Comparison of ENCODE assay signal across 17 mouse cellular contexts in genomic region chr12:16568090-16568489, GRCm38 (mm10). TPM values are rescaled to one million over a fixed set of nuclear protein-coding genes. Genes with fewer than 3 reads are reported as not detected.
A peak's percentile ranks its signal among the peaks of the same experiment; 100 is the strongest.
DNase-seq lines count a peak whose midpoint lies in the region; ATAC-seq and TF ChIP-seq lines count a peak whose summit lies in the region.
"Had no signal": no experiment of that assay in that cellular context is flagged by ENCODE, and none has a peak within 500 bp of the region (broad histone marks: within the 10 kb centered on the region; RNA-seq: fewer than 3 reads in every experiment).

No protein-coding gene starts in this region.

- no peak for DNase-seq in forebrain, embryonic 14.5 days (ENCODE audit: low spot score)
- DNase-seq in forebrain, embryonic 10.5 days (ENCODE audit: extremely low spot score, low spot score), result no peak
- no peak for DNase-seq in lung, adult 2 months
- no peak for DNase-seq in lung, postnatal 10 days
- DNase-seq in ES-CJ7 (ENCODE audit: low read depth, low spot score), result peak; percentile 47
- DNase-seq in ZHBTc4 (ENCODE audit: low read depth, low spot score), result peak; percentile 66
- DNase-seq in embryonic facial prominence, embryonic 10.5 days (ENCODE audit: low spot score), result no peak
- no peak for DNase-seq in right cerebral cortex, postnatal 10 days (ENCODE audit: low spot score in 2 of 2)
- DNase-seq: gastrocnemius, postnatal 25 days had no signal

- WGBS in forebrain, embryonic 14.5 days, result 87% methylated on average over 6 of the region's 6 CpGs
- WGBS in forebrain, embryonic 10.5 days, result 89% methylated on average over 6 of the region's 6 CpGs
- WGBS in lung, adult 2 months, result 89% methylated on average over 6 of the region's 6 CpGs
- 85% methylated on average over 6 of the region's 6 CpGs for WGBS in embryonic facial prominence, embryonic 10.5 days

- H3K9ac ChIP-seq in forebrain, embryonic 14.5 days (ENCODE audit: low read length), result no peak overlapping the region
- H3K9ac ChIP-seq: embryonic facial prominence, embryonic 15.5 days; hindbrain, embryonic 13.5 days; limb, embryonic 15.5 days; liver, embryonic 13.5 days; midbrain, embryonic 12.5 days had no signal

- H3K9me3 ChIP-seq in forebrain, embryonic 14.5 days (replicated peaks; ENCODE audit: control insufficient read depth, low read length), result no peaks in the 10 kb centered on the region
- no peaks in the 10 kb centered on the region for H3K9me3 ChIP-seq in forebrain, embryonic 10.5 days
- no peaks in the 10 kb centered on the region for H3K9me3 ChIP-seq in embryonic facial prominence, embryonic 10.5 days
- H3K9me3 ChIP-seq: embryonic facial prominence, embryonic 15.5 days; hindbrain, embryonic 13.5 days; limb, embryonic 10.5 days; limb, embryonic 15.5 days; liver, embryonic 13.5 days; midbrain, embryonic 12.5 days had no signal

- H3K27me3 ChIP-seq in forebrain, embryonic 14.5 days (replicated peaks; ENCODE audit: control insufficient read depth, insufficient read depth, low read length), result no peaks in the 10 kb centered on the region
- no peaks in the 10 kb centered on the region for H3K27me3 ChIP-seq in forebrain, embryonic 10.5 days (ENCODE audit: poor library complexity, severe bottlenecking)
- no peaks in the 10 kb centered on the region for H3K27me3 ChIP-seq in embryonic facial prominence, embryonic 10.5 days (replicated peaks; ENCODE audit: low read depth, poor library complexity, severe bottlenecking)
- H3K27me3 ChIP-seq: embryonic facial prominence, embryonic 15.5 days; hindbrain, embryonic 13.5 days; limb, embryonic 15.5 days; liver, embryonic 13.5 days; midbrain, embryonic 12.5 days had no signal

- no peak overlapping the region for H3K4me2 ChIP-seq in forebrain, embryonic 14.5 days (ENCODE audit: low read length)
- H3K4me2 ChIP-seq: embryonic facial prominence, embryonic 15.5 days; heart, embryonic 11.5 days; hindbrain, embryonic 13.5 days; limb, embryonic 15.5 days; liver, embryonic 13.5 days; midbrain, embryonic 12.5 days had no signal

- no peaks in the 10 kb centered on the region for H3K4me1 ChIP-seq in forebrain, embryonic 14.5 days (ENCODE audit: control insufficient read depth, insufficient read depth, low read length)
- H3K4me1 ChIP-seq in forebrain, embryonic 10.5 days, result no peaks in the 10 kb centered on the region
- H3K4me1 ChIP-seq in lung, adult 2 months (ENCODE audit: control insufficient read depth, insufficient read depth, low read length), result 0 out of 2 replicates have a peak, but pooled peaks cover 7% of the 10 kb centered on the region
- no peaks in the 10 kb centered on the region for H3K4me1 ChIP-seq in embryonic facial prominence, embryonic 10.5 days
- H3K4me1 ChIP-seq: embryonic facial prominence, embryonic 15.5 days; limb, embryonic 10.5 days; liver, embryonic 13.5 days; midbrain, embryonic 12.5 days had no signal

- TF ChIP-seq POLR2A in lung, adult 2 months (IDR thresholded peaks at IDR 0.05; ENCODE audit: borderline replicate concordance, extremely low read depth, low read depth, low read length), result no peak

- ATAC-seq in forebrain, embryonic 14.5 days, result peak; percentile 22; the same call in 1 of the 2 replicates

- H3K27ac ChIP-seq in forebrain, embryonic 14.5 days (ENCODE audit: low read depth, low read length), result no peak overlapping the region
- H3K27ac ChIP-seq in forebrain, embryonic 10.5 days, result no peak overlapping the region
- no peak overlapping the region for H3K27ac ChIP-seq in embryonic facial prominence, embryonic 10.5 days (replicated peaks)
- H3K27ac ChIP-seq: embryonic facial prominence, embryonic 15.5 days; limb, embryonic 10.5 days; limb, embryonic 15.5 days; liver, embryonic 13.5 days; stomach, postnatal 0 days had no signal

- H3K4me3 ChIP-seq in forebrain, embryonic 14.5 days (ENCODE audit: low read depth, low read length), result no peak overlapping the region
- H3K4me3 ChIP-seq in forebrain, embryonic 10.5 days, result no peak overlapping the region
- no peak overlapping the region for H3K4me3 ChIP-seq in lung, adult 2 months (replicated peaks; ENCODE audit: extremely low read depth, low read depth, low read length)
- no peak overlapping the region for H3K4me3 ChIP-seq in embryonic facial prominence, embryonic 10.5 days
- H3K4me3 ChIP-seq: embryonic facial prominence, embryonic 15.5 days; hindbrain, embryonic 13.5 days; limb, embryonic 10.5 days; limb, embryonic 15.5 days; liver, embryonic 13.5 days; midbrain, embryonic 12.5 days had no signal

- peaks cover 48% of the 10 kb centered on the region for H3K36me3 ChIP-seq in forebrain, embryonic 14.5 days (ENCODE audit: control insufficient read depth, insufficient read depth, low read length)
- peaks cover 36% of the 10 kb centered on the region for H3K36me3 ChIP-seq in forebrain, embryonic 10.5 days (replicated peaks)
- H3K36me3 ChIP-seq in embryonic facial prominence, embryonic 10.5 days (replicated peaks), result peaks cover 63% of the 10 kb centered on the region

- peak; percentile 12; the same call in 1 of the 2 replicates for TF ChIP-seq CTCF in lung, adult 2 months (IDR thresholded peaks at IDR 0.05; ENCODE audit: insufficient read depth, low read length)

RNA-seq across cellular contexts. Expression of gene Lpin1, which starts 42.7 kb away (rescaled TPM):
- 11.6 and 15.1 TPM in 2 replicates for polyA plus RNA-seq in forebrain, embryonic 14.5 days (2014; fragmentation: Nextera tagmentation; extraction: Ambion mirVana)
- polyA plus RNA-seq in forebrain, embryonic 10.5 days (2016; fragmentation: Nextera tagmentation; extraction: Ambion mirVana), result 3.5 and 4.4 TPM in 2 replicates
- 23.7 and 29.1 TPM in 2 replicates for polyA plus RNA-seq in lung, adult 2 months (2012; rRNA removed)
- 6.2 and 6.7 TPM in 2 replicates for polyA plus RNA-seq in embryonic facial prominence, embryonic 10.5 days (2016; fragmentation: Nextera tagmentation; extraction: Ambion mirVana)

Comparison
In these comparisons a context has a peak if more than half of its experiments do, and no peak if none do; other contexts are left out.
1. DNase-seq: peak in ES-CJ7 (single experiment) and ZHBTc4 (single experiment); none in forebrain, embryonic 14.5 days (single experiment), forebrain, embryonic 10.5 days (single experiment), lung, adult 2 months (single experiment), lung, postnatal 10 days (single experiment), embryonic facial prominence, embryonic 10.5 days (single experiment) and right cerebral cortex, postnatal 10 days (0 of 2).